Mouse (Mus musculus) brain, embryonic 18.5 days (tissue): ENCODE results near the gene H2al2b.
"Not testable (repeated sequence)": the region's sequence is repeated elsewhere in the genome, so short reads cannot be mapped to it uniquely, and the experiment has no call there.

Experiments used
- DNase-seq: peaks from one replicate; pipeline ENCODE4 v3.0.0-alpha.2; 2012; ENCODE audit warnings: low read depth, low spot score

H2al2b gene

DNA sequence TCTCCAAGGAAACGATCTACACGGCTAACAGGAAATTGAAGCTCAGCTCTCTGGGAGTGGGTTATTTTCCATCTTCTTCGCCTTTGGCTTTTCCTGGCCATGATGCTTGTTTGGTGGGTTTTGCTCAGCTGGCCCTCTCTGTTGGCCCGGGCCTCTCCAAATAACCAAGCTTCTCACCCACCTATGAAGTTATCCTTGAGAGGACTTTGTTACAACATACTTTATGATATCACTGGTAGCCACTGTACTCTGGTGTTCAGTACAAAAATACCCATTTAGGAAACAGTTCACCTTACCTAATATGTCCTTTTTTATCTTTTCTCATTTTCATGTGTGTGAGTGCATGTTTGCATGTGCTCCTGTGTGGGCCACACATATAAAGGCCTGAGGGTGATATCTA, at the start of gene H2al2b:
TSS of gene H2al2b (minus strand) at position 101 of the 400 bp plus-strand sequence.
- not testable (repeated sequence) for DNase-seq
